Mouse (Mus musculus) CD4-positive helper T cell, adult 2 months (primary cell): ENCODE results near the gene Gabra4.
"Not testable (repeated sequence)": the region's sequence is repeated elsewhere in the genome, so short reads cannot be mapped to it uniquely, and the experiment has no call there.

Experiments
- DNase-seq: peaks from one replicate; pipeline ENCODE4 v3.0.0-alpha.2; 2012; ENCODE audit warnings: low read depth, missing footprints, low spot score

Gabra4 gene

GRCm38 (mm10) chr5:71525486-71525885 is 132.6 kb downstream of the Gabra4 start:
- DNase-seq: not testable (repeated sequence)
